Mouse (Mus musculus) brain, embryonic 14.5 days (tissue): ENCODE measurements around the gene Tas1r1.

Experiments used
- CTCF ChIP-seq: fragments of 200-500 bp; IDR thresholded peaks from 2 replicates; pipeline ENCODE4 v1.5.1; 2012; ENCODE audit warnings: inconsistent platforms, mild to moderate bottlenecking, moderate library complexity, borderline replicate concordance; ENCODE audit not compliant: insufficient read depth, insufficient read length; ENCODE audit errors: extremely low read depth
- POLR2A ChIP-seq: fragments of 200-500 bp; IDR thresholded peaks from 2 replicates; pipeline ENCODE4 v1.6.1; 2012; ENCODE audit warnings: mild to moderate bottlenecking, inconsistent platforms, borderline replicate concordance; ENCODE audit not compliant: poor library complexity, insufficient read depth, insufficient read length, severe bottlenecking; ENCODE audit errors: extremely low read depth

DNA sequence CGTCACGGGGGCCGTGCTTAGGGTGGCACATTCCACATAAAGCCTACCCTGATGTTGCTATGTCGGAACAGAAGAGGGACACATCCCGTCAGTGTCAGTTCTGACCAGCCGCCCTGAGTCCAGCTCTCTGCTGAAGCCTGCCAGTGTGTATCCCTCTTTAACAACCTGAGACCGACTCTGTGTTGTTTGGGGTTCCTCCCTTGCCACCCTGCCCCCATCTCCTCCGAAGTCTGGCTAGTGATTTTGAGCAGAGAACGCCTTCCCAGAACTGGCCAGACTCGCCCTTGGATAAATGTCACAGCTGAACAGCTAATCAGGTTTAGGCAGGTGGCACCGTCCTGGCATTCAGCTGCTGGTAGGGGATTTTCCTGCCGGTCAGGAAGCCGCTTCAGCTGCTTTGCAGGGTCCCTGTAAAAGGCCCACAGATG is 27.6 kb downstream of the Tas1r1 start:
- TF ChIP-seq CTCF (no peak), POLR2A (no peak)
